Mouse (Mus musculus): ENCODE measurements at regions not wholly inside any gene's neighbourhood (a gene's known extent, or its start where the extent isn't known, plus 50 kb on each side); places are given as distances from the start of the nearest gene placed in this dataset.

DNA sequence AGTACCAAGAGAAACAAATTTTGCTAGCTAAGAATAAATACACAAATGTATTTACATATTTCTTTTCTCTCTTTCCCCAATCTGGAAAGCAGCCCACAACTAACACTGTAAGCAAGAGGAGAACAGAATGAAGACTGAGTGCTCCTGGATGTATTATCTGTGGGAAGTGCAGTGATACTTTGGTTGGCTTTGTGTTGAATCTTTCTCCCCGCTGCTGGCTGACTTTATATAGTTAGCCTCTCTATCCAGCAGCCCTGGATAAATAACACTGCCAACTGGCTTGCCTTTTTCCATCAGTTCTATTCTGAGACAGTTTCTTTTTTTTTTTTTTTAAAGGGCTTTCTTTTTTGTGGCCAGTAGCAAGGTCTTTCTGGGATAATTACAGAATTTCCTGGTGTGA, 366.0 kb upstream of the Frg1 start:
- Histone ChIP-seq H3K36me3 (ENCODE audit: control insufficient read depth in 1 of 2, insufficient read depth in 2 of 2, low read length in 2 of 2) (no peaks in the 10 kb centered on the region), H3K27ac (ENCODE audit: control insufficient read depth, low read depth, low read length) (no peak overlapping the region), H3K27me3 (ENCODE audit: control insufficient read depth in 1 of 2, insufficient read depth in 2 of 2, low read length in 2 of 2) (no peaks in the 10 kb centered on the region), H3K9me3 (replicated peaks; ENCODE audit: insufficient read depth, low read length) (no peaks in the 10 kb centered on the region), H3K4me1 (ENCODE audit: control insufficient read depth in 1 of 2, insufficient read depth in 2 of 2, low read length in 2 of 2) (no peaks in the 10 kb centered on the region), H3K9ac (ENCODE audit: control insufficient read depth, low read depth, low read length, poor library complexity, severe bottlenecking) (no peak overlapping the region), H3K4me3 (ENCODE audit: control insufficient read depth in 1 of 2, insufficient read depth in 1 of 2, low read depth in 2 of 2, low read length in 2 of 2) (no peak overlapping the region), H3K79me2 (ENCODE audit: control insufficient read depth, insufficient read depth, low read length, poor library complexity) (no peaks in the 10 kb centered on the region)
- DNase-seq (ENCODE audit: low read depth, low spot score) = no peak
- TF ChIP-seq MXI1 (IDR thresholded peaks at IDR 0.05; ENCODE audit: low read depth, low read length) (no peak), NELFE (IDR thresholded peaks at IDR 0.05; ENCODE audit: low read depth, low read length) (no peak), MAX (IDR thresholded peaks at IDR 0.05; ENCODE audit: low read length) (no peak)

- no peak for DNase-seq (ENCODE audit: low read depth, low spot score)
- TF ChIP-seq ETS1 (IDR thresholded peaks at IDR 0.05; ENCODE audit: low read depth, low read length) (no peak), TCF12 (IDR thresholded peaks at IDR 0.05; ENCODE audit: low read depth, low read length) (no peak), RCOR1 (IDR thresholded peaks at IDR 0.05; ENCODE audit: low read depth, low read length) (no peak), TAL1 (IDR thresholded peaks at IDR 0.05; ENCODE audit: low read length) (no peak), POLR2AphosphoS5 (IDR thresholded peaks at IDR 0.05; ENCODE audit: borderline replicate concordance, low read depth, low read length) (no peak), MYC (IDR thresholded peaks at IDR 0.05; ENCODE audit: low read depth, low read length) (no peak), GABPA (IDR thresholded peaks at IDR 0.05; ENCODE audit: low read depth, low read length) (no peak), NELFE (IDR thresholded peaks at IDR 0.05; ENCODE audit: low read depth, low read length) (no peak), MEF2A (IDR thresholded peaks at IDR 0.05; ENCODE audit: extremely low read depth, insufficient replicate concordance, low read depth, low read length, poor library complexity, severe bottlenecking) (no peak), ZNF384 (IDR thresholded peaks at IDR 0.05; ENCODE audit: low read depth, low read length) (no peak), CHD2 (IDR thresholded peaks at IDR 0.05; ENCODE audit: low read length) (no peak)
- Histone ChIP-seq H3K36me3 (ENCODE audit: control insufficient read depth in 1 of 2, insufficient read depth in 2 of 2, low read length in 2 of 2) (no peaks in the 10 kb centered on the region), H3K27me3 (ENCODE audit: control insufficient read depth in 1 of 2, insufficient read depth in 2 of 2, low read length in 2 of 2) (no peaks in the 10 kb centered on the region), H3K27ac (ENCODE audit: control insufficient read depth, low read depth, low read length) (no peak overlapping the region), H3K4me1 (ENCODE audit: control insufficient read depth in 1 of 2, insufficient read depth in 2 of 2, low read length in 2 of 2) (no peaks in the 10 kb centered on the region), H3K4me3 (ENCODE audit: control insufficient read depth in 1 of 2, insufficient read depth in 1 of 2, low read depth in 2 of 2, low read length in 2 of 2) (no peak overlapping the region), H3K9me3 (replicated peaks; ENCODE audit: insufficient read depth, low read length) (no peaks in the 10 kb centered on the region), H3K9ac (ENCODE audit: control insufficient read depth, low read depth, low read length, poor library complexity, severe bottlenecking) (no peak overlapping the region), H3K79me2 (ENCODE audit: control insufficient read depth, insufficient read depth, low read length, poor library complexity) (no peaks in the 10 kb centered on the region)
Observed at GRCm38 (mm10) chr8:41779459-41779858, 362.6 kb upstream of the Frg1 start.

DNA sequence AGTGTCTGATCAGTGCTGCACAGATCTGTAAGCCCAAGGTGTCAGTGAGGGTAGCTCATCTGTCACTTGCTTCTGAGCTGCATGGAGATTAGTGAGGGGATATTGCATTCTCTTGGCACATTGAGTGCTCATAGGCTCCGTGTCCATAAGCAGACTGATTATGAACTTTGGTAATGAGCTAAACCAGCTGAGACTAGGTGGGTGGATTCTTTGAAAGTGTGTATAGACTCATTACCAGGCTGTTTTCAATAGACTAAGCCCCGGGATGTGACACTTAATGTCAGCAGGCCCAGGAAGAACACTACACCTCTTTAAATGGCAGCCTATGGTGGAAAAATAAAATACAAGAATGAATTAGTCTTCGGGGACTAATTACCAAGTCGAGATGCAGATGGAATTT, 354.9 kb upstream of the Frg1 start:
- H3K27me3 ChIP-seq (ENCODE audit: control insufficient read depth in 1 of 2, insufficient read depth in 2 of 2, low read length in 2 of 2) = no peaks in the 10 kb centered on the region
- no peaks in the 10 kb centered on the region for H3K4me1 ChIP-seq (ENCODE audit: control insufficient read depth in 1 of 2, insufficient read depth in 2 of 2, low read length in 2 of 2)
- no peaks in the 10 kb centered on the region for H3K36me3 ChIP-seq (ENCODE audit: control insufficient read depth in 1 of 2, insufficient read depth in 2 of 2, low read length in 2 of 2)
- no peaks in the 10 kb centered on the region for H3K9me3 ChIP-seq (replicated peaks; ENCODE audit: insufficient read depth, low read length)
- no peaks in the 10 kb centered on the region for H3K79me2 ChIP-seq (ENCODE audit: control insufficient read depth, insufficient read depth, low read length, poor library complexity)
- no peak overlapping the region for H3K27ac ChIP-seq (ENCODE audit: control insufficient read depth, low read depth, low read length)
- no peak overlapping the region for H3K9ac ChIP-seq (ENCODE audit: control insufficient read depth, low read depth, low read length, poor library complexity, severe bottlenecking)
- H3K4me3 ChIP-seq (ENCODE audit: control insufficient read depth in 1 of 2, insufficient read depth in 1 of 2, low read depth in 2 of 2, low read length in 2 of 2) = no peak overlapping the region
- TF ChIP-seq MYC (IDR thresholded peaks at IDR 0.05; ENCODE audit: low read depth, low read length) (no peak), MAX (IDR thresholded peaks at IDR 0.05; ENCODE audit: low read length) (no peak), NELFE (IDR thresholded peaks at IDR 0.05; ENCODE audit: low read depth, low read length) (no peak), SMC3 (IDR thresholded peaks at IDR 0.05; ENCODE audit: low read depth, low read length) (no peak), CHD1 (IDR thresholded peaks at IDR 0.05; ENCODE audit: low read depth, low read length) (no peak), TBP (IDR thresholded peaks at IDR 0.05; ENCODE audit: low read depth, low read length) (no peak), CTCF (IDR thresholded peaks at IDR 0.05 in 2 of 3, conservative IDR thresholded peaks at IDR 0.05 in 1 of 3; ENCODE audit: control insufficient read depth in 1 of 3, insufficient read depth in 1 of 3, low read depth in 2 of 3, low read length in 3 of 3, poor library complexity in 1 of 3, severe bottlenecking in 1 of 3) (no peak), UBTF (IDR thresholded peaks at IDR 0.05; ENCODE audit: borderline replicate concordance, insufficient read depth, low read depth, low read length) (no peak), EP300 (IDR thresholded peaks at IDR 0.05; ENCODE audit: low read depth in 1 of 2, low read length in 2 of 2) (no peak), MAZ (IDR thresholded peaks at IDR 0.05; ENCODE audit: low read depth, low read length) (no peak), POLR2A (IDR thresholded peaks at IDR 0.05; ENCODE audit: control insufficient read depth in 1 of 2, insufficient read depth in 1 of 2, low read depth in 1 of 2, low read length in 2 of 2, poor library complexity in 1 of 2) (no peak), CHD2 (IDR thresholded peaks at IDR 0.05; ENCODE audit: low read length) (no peak), NRF1 (IDR thresholded peaks at IDR 0.05; ENCODE audit: insufficient read depth, low read depth, low read length, poor library complexity, severe bottlenecking) (no peak), ETS1 (IDR thresholded peaks at IDR 0.05; ENCODE audit: low read depth, low read length) (no peak), TCF12 (IDR thresholded peaks at IDR 0.05; ENCODE audit: low read depth, low read length) (no peak), KAT2A (conservative IDR thresholded peaks at IDR 0.05; ENCODE audit: low read depth, low read length) (no peak), ZKSCAN1 (IDR thresholded peaks at IDR 0.05; ENCODE audit: low read depth, low read length) (no peak)
- DNase-seq (ENCODE audit: low read depth, low spot score) = no peak
